Mouse (Mus musculus) kidney, postnatal 4 days (tissue): Measurements from ENCODE around the gene Zer1.
A peak's percentile ranks its signal among the peaks of the same experiment; 100 is the strongest.

Experiments
- DNase-seq, 2 experiments: peaks; one replicate each; pipeline ENCODE4 v3.0.0; 2021; ENCODE audit warnings: mixed read lengths in 2 of 2

The Zer1 gene

DNA sequence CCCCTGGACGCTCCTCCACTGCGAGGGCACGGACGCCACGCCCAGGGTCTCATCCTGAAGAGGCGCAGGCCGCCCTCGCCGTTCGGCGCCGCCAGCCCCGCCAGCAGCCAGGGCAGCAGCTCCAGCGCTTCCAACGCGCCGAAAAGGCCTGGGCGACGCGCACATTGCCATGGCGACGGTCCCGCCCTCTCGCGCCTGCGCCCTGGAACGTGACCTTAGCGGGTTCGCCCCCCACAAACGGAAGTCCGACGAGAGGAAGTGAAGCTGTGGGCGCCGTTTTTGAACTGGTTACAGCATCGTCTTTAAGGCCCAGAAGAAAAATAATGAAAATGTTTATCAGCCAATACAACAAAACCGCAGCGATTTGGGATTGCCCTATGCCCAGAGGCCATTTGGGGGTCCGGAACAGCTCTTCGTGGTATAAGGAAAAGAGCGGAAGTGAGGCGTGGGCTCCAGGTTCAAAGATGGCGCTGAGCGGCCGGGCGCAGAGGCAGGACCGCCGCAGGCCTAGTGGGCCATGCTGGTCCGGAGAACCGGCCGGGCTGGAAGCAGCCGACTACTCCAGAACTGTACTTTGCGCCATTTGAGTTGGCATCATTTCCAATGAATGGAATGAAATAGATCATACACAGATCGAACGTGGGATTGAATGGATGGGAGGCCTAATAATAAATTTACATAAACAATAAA lies 75.5 kb downstream of the Zer1 start, which contains the start of gene Wdr34:
Wdr34 (minus strand) TSS at position 183 of the 690 bp plus-strand sequence.
- peak; percentile 99 for DNase-seq

DNA sequence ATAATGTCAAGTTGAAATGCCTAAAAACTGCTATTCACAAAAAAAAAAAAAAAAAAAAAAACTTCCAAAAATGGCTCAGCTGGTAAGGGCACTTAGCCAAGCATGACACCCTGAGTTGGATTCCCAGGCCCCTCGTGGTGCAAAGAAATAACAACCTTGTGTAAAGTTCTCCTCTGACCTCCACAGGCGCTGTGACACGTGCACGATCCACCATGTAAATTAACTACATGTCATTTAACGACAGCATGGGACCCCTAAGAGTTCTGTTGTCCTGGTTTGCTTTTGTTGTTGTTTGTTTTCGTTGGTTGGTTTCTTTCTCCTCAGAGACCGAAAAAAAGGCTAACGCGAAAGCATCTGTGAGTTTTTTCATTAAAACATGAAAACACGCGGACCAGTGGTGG lies 76.3 kb downstream of the Zer1 start:
- DNase-seq = peak; percentile 30 to 48
